Mouse (Mus musculus) stomach, postnatal 0 days (tissue): Measurements from ENCODE around the gene Slbp.

Source experiments
- CTCF ChIP-seq: IDR thresholded peaks from 2 replicates; pipeline ENCODE4 v1.5.1; 2016; ENCODE audit warnings: antibody characterized with exemption, low read depth, mild to moderate bottlenecking, moderate library complexity
- EP300 ChIP-seq: optimal IDR thresholded peaks from 2 replicates; pipeline ENCODE3; 2016; ENCODE audit warnings: antibody characterized with exemption

GRCm38 (mm10) chr5:33657787-33658663, 5.7 kb upstream of the Slbp start, which contains the start of the genes Tacc3 and Tmem129:
- TF ChIP-seq CTCF (peak; percentile 22; the same call in 1 of the 2 replicates), EP300 (peak; percentile 97)
